Mouse (Mus musculus) hindbrain, embryonic 10.5 days (tissue): ENCODE data around the gene Ccl12. TPM values are rescaled to one million over a fixed set of nuclear protein-coding genes. Genes with fewer than 3 reads are reported as not detected.

ENCODE experiments used
- DNase-seq: peaks from one replicate; pipeline ENCODE4 v3.0.0-alpha.2; 2017; ENCODE audit warnings: low spot score
- H3K27ac ChIP-seq: fragments of 300-500 bp; sonication (generic); 2 replicates; pipeline ENCODE4 v1.5.1; 2016; ENCODE audit warnings: mild to moderate bottlenecking, moderate library complexity
- H3K27me3 ChIP-seq: fragments of 300-500 bp; sonication (generic); 2 replicates; pipeline ENCODE4 v1.6.1; 2016; ENCODE audit warnings: mild to moderate bottlenecking; ENCODE audit not compliant: poor library complexity, insufficient read depth, severe bottlenecking
- H3K36me3 ChIP-seq: fragments of 300-500 bp; sonication (generic); 2 replicates; pipeline ENCODE4 v1.6.1; 2016; ENCODE audit warnings: mild to moderate bottlenecking, moderate library complexity
- H3K4me1 ChIP-seq: fragments of 300-500 bp; sonication (generic); replicated peaks from 2 replicates; pipeline ENCODE4 v1.6.1; 2016; ENCODE audit warnings: mild to moderate bottlenecking
- H3K4me3 ChIP-seq: fragments of 300-500 bp; sonication (generic); 2 replicates; pipeline ENCODE4 v1.5.1; 2016; ENCODE audit warnings: mild to moderate bottlenecking, moderate library complexity
- H3K9me3 ChIP-seq: fragments of 300-500 bp; sonication (generic); 2 replicates; pipeline ENCODE4 v1.6.1; 2016; ENCODE audit warnings: mild to moderate bottlenecking, moderate library complexity
- WGBS: fragments of 180-500 bp; shearing (Covaris S2); methylation state at CpG from one replicate; pipeline ENCODE4 v1.1.7; 2016; 5-methylcytosine and 5-hydroxymethylcytosine counted together
- polyA plus RNA-seq: library from polyadenylated mRNA; unstranded; fragments of >200 nt; fragmentation: Nextera tagmentation; extraction: Ambion mirVana; gene quantifications from 2 replicates; pipeline ENCODE4 v1.2.1, GENCODE M21; 2016

Ccl12 gene
- 0.56 and 1.3 TPM in 2 replicates for polyA plus RNA-seq

DNA sequence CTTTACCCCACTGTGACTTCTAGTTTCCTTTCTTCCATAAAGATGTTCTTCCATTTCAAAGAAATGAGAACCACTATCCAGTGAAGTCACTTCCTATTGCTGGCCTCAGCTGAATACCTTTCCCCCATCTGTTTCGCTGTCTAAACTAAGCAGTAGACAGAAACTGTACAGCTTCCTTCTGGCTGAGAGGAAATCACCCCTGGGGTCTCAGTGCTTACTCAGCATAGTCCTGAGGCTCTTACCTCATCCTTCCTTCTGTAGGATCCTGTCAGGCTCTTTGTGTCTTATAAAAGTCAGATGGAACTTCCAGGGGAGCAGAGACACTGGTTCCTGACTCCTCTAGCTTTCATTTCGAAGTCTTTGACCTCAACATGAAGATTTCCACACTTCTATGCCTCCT is at the start of gene Ccl12:
Gene Ccl12, plus strand, starts transcription at position 317 of the 400 bp plus-strand sequence.
- no peaks in the 10 kb centered on the region for H3K4me1 ChIP-seq
- no peaks in the 10 kb centered on the region for H3K27me3 ChIP-seq
- no peaks in the 10 kb centered on the region for H3K9me3 ChIP-seq
- DNase-seq, result no peak
- 65% methylated on average over 2 of the region's 2 CpGs for WGBS
- no peaks in the 10 kb centered on the region for H3K36me3 ChIP-seq
- no peak within 1 kb of the TSS for H3K27ac ChIP-seq
- no peak within 1 kb of the TSS for H3K4me3 ChIP-seq

DNA sequence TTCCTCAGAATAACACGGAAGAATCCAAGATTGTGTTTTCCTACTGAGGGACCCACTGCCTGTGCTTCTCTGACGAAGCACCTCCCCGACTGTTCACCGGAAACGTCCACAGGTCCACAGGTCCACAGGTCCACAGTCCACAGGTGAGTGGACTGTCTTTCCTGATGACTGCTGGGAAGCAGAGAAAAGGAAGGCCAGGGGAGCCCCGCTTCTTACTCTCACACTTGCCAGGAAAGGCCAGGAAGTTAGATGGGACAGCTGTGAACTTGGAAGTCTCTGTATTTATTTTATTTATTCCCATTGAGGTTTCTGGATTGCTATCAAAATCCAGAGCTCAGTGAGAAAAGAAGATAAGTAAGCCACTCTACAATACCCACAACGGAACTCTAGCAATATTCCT is 47.8 kb upstream of the Ccl12 start:
- Histone ChIP-seq H3K4me1 (no peaks in the 10 kb centered on the region), H3K27me3 (no peaks in the 10 kb centered on the region), H3K36me3 (no peaks in the 10 kb centered on the region), H3K27ac (no peak overlapping the region), H3K4me3 (no peak overlapping the region), H3K9me3 (no peaks in the 10 kb centered on the region)
- DNase-seq, result no peak
- WGBS, result 92% methylated on average over 7 of the region's 7 CpGs

DNA sequence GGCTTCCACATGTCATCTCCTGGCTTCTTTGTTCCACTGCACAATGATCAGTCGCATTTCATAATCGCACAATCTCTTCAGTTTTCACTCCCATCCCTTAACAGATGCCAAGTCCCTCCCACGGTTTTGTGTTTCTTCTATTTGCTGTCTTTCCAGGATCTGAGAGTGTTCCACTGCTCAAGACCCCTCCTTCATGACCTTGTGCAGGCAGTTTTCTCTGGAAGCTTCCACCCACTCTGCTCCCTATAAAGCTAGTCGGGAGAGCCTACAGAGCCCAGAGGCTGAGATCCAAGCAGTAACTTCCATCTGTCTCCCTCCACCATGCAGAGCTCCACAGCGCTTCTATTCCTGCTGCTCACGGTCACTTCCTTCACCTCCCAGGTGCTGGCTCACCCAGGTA is 44.0 kb upstream of the Ccl12 start, which contains the start of gene Ccl11:
Gene Ccl11, plus strand, starts transcription at position 178 of the 400 bp plus-strand sequence.
- WGBS, result 85% methylated on average over 6 of the region's 6 CpGs

GRCm38 (mm10) chr11:82062226-82062625 is 39.4 kb upstream of the Ccl12 start:
- Histone ChIP-seq H3K27me3 (no peaks in the 10 kb centered on the region), H3K4me3 (no peak overlapping the region), H3K27ac (no peak overlapping the region), H3K9me3 (no peaks in the 10 kb centered on the region), H3K4me1 (no peaks in the 10 kb centered on the region), H3K36me3 (no peaks in the 10 kb centered on the region)
- 79% methylated on average over 3 of the region's 3 CpGs for WGBS
- no peak for DNase-seq

More for the DNA sequence above, 44.0 kb upstream of the Ccl12 start, which contains the start of gene Ccl11:
- no peak within 1 kb of the TSS for H3K4me3 ChIP-seq
- H3K9me3 ChIP-seq, result no peaks in the 10 kb centered on the region
- H3K27me3 ChIP-seq, result no peaks in the 10 kb centered on the region
- no peak for DNase-seq
- no peaks in the 10 kb centered on the region for H3K4me1 ChIP-seq
- H3K27ac ChIP-seq, result no peak within 1 kb of the TSS
- H3K36me3 ChIP-seq, result no peaks in the 10 kb centered on the region

DNA sequence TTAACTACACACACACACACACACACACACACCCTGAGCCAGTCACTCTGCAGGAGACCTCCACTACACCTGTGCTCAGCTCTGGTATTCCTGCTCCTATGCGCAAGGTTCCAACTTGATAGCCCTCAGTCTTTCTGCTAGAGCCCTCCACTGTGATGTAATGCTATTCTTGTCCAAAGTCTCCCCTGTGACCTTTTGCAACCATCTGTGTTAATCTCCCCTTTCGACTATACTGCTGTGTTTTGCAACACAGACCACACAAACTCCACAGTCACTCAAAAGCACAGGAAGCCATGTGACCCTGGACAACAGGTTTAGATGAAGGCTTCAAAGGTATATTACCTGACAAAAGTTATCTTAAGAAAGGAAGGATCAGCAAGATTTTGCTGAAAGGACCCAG is 38.2 kb upstream of the Ccl12 start:
- Histone ChIP-seq H3K36me3 (no peaks in the 10 kb centered on the region), H3K4me3 (no peak overlapping the region), H3K27me3 (no peaks in the 10 kb centered on the region), H3K9me3 (no peaks in the 10 kb centered on the region), H3K4me1 (no peaks in the 10 kb centered on the region), H3K27ac (no peak overlapping the region)
- DNase-seq, result no peak
- WGBS, result 88% methylated on average over 2 of the region's 2 CpGs

GRCm38 (mm10) chr11:82066953-82067571 is 34.6 kb upstream of the Ccl12 start:
- no peaks in the 10 kb centered on the region for H3K4me1 ChIP-seq
- no peak overlapping the region for H3K4me3 ChIP-seq
- no peaks in the 10 kb centered on the region for H3K9me3 ChIP-seq
- DNase-seq, result no peak
- no peak overlapping the region for H3K27ac ChIP-seq
- no peaks in the 10 kb centered on the region for H3K27me3 ChIP-seq
- H3K36me3 ChIP-seq, result no peaks in the 10 kb centered on the region
- 90% methylated on average over 7 of the region's 7 CpGs for WGBS

DNA sequence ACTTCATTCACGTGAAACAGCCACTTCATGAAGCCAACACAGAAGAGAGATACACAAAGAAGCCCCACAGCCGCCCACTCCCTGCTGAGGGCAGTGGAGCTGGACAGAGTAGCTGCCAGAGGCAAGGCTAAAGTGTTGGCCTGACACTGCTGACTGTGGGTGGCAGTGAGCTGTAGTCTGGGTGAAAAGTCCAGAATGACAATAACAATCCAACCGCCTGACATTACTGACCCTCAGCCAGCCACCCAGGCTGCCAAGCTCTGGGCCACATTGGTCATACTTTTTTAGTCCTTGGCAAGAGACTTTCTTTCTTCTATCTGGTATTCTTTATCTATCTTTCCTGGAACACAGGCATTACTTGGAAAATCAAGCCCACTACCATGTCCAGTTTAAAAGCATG is 30.6 kb upstream of the Ccl12 start:
- H3K27me3 ChIP-seq, result no peaks in the 10 kb centered on the region
- H3K9me3 ChIP-seq, result no peaks in the 10 kb centered on the region
- H3K27ac ChIP-seq, result no peak overlapping the region
- H3K4me1 ChIP-seq, result no peaks in the 10 kb centered on the region
- no peak overlapping the region for H3K4me3 ChIP-seq
- no peaks in the 10 kb centered on the region for H3K36me3 ChIP-seq
- WGBS, result 72% methylated on average over 3 of the region's 3 CpGs
- DNase-seq, result no peak

- H3K27ac ChIP-seq, result no peak overlapping the region
- no peaks in the 10 kb centered on the region for H3K9me3 ChIP-seq
- no peaks in the 10 kb centered on the region for H3K27me3 ChIP-seq
- 90% methylated on average over 1 of the region's 1 CpGs for WGBS
- no peaks in the 10 kb centered on the region for H3K36me3 ChIP-seq
- DNase-seq, result no peak
- no peaks in the 10 kb centered on the region for H3K4me1 ChIP-seq
- no peak overlapping the region for H3K4me3 ChIP-seq
These were observed 29.3 kb upstream of the Ccl12 start for GRCm38 (mm10) chr11:82072374-82072773.

DNA sequence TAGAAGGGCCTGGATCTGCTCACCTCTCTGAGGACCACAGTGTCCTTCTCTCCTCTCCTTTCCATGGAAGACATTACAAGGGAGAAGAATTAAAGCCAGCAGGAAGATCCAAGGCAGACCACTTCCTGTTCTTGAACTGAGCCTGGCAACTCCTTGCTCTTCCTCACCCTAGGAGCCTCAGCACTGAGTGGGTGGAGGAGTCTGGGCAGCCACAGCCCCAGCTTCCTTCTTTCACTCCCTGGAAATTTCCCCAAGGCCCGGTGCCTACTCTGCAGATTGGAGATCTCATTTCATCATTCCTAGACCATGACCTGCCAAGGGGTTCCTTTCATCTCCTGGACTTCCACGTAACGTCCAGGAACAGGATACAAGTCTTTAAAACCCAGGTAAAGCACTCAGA is 28.7 kb upstream of the Ccl12 start:
- DNase-seq, result no peak
- Histone ChIP-seq H3K4me1 (no peaks in the 10 kb centered on the region), H3K4me3 (no peak overlapping the region), H3K27ac (no peak overlapping the region), H3K36me3 (no peaks in the 10 kb centered on the region), H3K9me3 (no peaks in the 10 kb centered on the region), H3K27me3 (no peaks in the 10 kb centered on the region)
- WGBS, result 83% methylated on average over 3 of the region's 3 CpGs

DNA sequence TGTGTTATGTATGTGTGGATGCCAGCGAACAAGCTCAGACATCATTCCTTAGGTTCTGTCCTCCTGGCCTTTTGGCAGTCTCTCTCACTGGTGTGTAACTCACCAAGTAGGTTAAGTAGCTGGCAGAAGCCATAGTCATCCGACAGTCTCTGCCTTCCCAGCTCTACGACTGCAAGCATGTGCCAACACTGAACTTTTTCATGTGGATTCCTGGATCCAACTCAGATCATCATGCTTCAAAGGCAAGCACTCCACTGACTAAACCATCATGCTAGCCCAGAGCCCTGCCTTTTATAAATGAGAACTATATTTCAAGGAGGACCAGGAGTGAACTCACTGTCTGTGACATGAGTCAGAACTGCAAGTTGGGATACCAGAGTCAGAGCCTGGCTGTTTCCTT is 28.0 kb upstream of the Ccl12 start:
- Histone ChIP-seq H3K4me1 (no peaks in the 10 kb centered on the region), H3K4me3 (no peak overlapping the region), H3K9me3 (no peaks in the 10 kb centered on the region), H3K36me3 (no peaks in the 10 kb centered on the region), H3K27me3 (no peaks in the 10 kb centered on the region), H3K27ac (no peak overlapping the region)
- 92% methylated on average over 3 of the region's 3 CpGs for WGBS
- DNase-seq, result no peak

DNA sequence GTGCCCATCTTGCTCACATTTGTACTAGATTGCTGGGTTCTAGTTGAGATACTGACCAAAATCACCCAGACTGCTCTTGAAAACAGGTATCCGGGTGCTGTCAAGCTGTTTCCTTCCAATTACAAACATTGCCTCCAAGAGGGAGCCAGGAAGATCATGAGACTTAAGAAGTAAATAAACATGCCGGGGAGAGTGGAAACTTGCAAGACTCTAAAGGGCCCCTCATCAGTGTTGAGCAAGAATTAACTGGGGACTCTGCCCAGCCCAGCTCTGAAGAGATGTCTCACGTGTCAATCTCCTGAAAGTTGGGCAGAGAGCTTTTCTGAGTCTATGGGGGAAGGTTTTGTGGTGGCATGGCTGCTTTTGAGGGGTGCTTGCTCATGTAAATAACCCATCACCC is 24.6 kb upstream of the Ccl12 start:
- no peak for DNase-seq
- Histone ChIP-seq H3K9me3 (no peaks in the 10 kb centered on the region), H3K27ac (no peak overlapping the region), H3K4me1 (no peaks in the 10 kb centered on the region), H3K27me3 (no peaks in the 10 kb centered on the region), H3K36me3 (no peaks in the 10 kb centered on the region), H3K4me3 (no peak overlapping the region)
- 77% methylated on average over 3 of the region's 3 CpGs for WGBS

DNA sequence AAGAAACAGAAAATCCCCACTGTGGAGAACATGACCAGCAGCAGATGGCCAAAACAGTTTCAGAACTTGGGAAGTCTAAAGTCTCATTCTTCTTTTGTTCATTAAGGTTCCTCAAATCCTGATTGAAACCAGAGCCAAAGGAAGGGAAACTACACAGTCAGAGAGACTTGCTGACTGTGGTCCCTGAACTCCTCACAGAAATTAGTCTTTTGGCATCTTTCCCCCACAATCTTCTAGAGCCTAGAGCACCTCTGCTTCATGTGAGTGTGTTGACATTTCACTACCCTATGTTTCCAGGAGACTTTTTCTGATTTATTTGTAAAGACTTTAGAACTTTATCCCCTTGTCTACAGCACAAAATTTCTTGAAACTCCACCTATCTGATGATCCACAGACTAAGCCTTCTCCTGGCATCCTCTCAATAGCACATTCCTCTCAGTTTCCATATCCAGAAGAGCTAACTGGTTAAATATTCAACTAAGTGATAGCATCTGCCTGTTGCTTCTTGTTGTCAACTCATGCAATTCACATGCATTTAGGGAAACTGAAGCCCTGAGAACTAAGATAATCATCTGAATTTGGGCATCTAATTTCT is 23.4 kb upstream of the Ccl12 start:
- Histone ChIP-seq H3K9me3 (no peaks in the 10 kb centered on the region), H3K27ac (no peak overlapping the region), H3K27me3 (no peaks in the 10 kb centered on the region), H3K4me3 (no peak overlapping the region), H3K4me1 (no peaks in the 10 kb centered on the region), H3K36me3 (no peaks in the 10 kb centered on the region)
- no peak for DNase-seq

- DNase-seq, result no peak
- Histone ChIP-seq H3K36me3 (no peaks in the 10 kb centered on the region), H3K4me3 (no peak overlapping the region), H3K27ac (no peak overlapping the region), H3K9me3 (no peaks in the 10 kb centered on the region), H3K4me1 (no peaks in the 10 kb centered on the region), H3K27me3 (no peaks in the 10 kb centered on the region)
- WGBS, result 82% methylated on average over 3 of the region's 3 CpGs
These were observed 20.8 kb upstream of the Ccl12 start for GRCm38 (mm10) chr11:82080865-82081264.
